Mouse (Mus musculus) lung, postnatal 0 days (tissue): ENCODE data around the gene 1700037H04Rik.

ENCODE experiments used
- CTCF ChIP-seq: IDR thresholded peaks from 2 replicates; pipeline ENCODE4 v1.5.1; 2016; ENCODE audit warnings: antibody characterized with exemption, mild to moderate bottlenecking
- EP300 ChIP-seq: IDR thresholded peaks from 2 replicates; pipeline ENCODE4 v1.6.1; 2016; ENCODE audit warnings: antibody characterized with exemption, mild to moderate bottlenecking, control low read depth

DNA sequence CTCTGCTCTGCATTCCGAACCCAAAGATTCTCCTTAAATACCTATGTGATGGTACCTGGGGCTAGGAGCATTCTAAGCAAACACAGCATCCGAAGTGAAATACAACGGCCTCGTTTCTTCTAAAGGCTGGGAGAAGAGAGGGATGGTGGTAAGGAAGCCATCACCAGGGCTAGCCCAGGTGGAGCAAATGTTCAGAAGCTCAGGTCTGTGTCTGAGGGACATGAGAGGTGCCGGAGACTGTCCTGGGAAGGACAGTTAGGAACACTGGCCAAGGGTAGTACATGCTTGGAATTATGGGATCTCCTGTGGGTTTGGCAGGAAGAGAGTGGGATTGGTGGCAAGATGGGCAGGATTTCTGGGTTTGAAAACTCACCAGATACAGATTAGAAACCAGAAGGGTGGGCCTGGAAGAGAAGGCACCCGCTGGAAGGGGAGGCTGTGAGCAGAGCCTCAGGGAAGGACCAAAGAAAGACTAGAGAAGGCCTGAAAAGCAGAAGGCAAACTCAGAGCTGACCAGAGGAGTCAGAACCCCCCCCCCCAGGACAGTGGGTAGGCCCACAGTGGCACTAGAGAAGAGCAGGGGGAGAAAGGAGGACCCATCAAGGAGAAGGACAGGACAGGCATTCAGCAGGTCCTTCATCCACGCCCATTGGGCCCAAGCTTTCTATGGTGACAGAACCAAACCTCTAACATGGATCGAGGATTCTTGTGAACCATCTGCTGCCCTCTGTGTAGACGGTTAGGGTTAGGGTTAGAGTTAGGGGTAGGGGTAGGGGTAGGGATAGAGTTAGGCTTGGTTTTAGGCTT, 34.5 kb downstream of the 1700037H04Rik start:
- TF ChIP-seq EP300 (no peak), CTCF (no peak)
